Mouse (Mus musculus): Measurements from ENCODE around the gene Senp1.
A peak's percentile ranks its signal among the peaks of the same experiment; 100 is the strongest.

The Senp1 gene

DNA sequence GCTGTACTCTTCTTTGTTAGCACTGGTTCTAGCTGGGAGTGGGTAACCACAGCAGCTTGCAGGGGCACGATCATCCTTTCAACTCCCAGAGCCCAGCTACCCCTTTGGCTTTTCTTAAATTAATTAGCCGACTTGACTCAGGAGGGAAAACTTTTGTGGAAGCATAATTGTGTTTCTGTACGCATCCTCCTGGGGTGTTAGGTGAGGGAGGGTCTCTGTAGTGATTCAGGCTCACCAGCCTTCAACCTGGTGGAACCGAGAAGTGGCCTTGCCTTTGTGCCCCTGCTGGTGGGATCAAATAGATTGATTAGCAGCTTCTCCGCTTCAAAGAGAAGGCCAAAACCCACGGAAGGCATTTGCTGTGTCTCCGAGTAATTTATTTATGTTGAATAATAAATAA lies 93.6 kb downstream of the Senp1 start:
- no peak for DNase-seq

DNA sequence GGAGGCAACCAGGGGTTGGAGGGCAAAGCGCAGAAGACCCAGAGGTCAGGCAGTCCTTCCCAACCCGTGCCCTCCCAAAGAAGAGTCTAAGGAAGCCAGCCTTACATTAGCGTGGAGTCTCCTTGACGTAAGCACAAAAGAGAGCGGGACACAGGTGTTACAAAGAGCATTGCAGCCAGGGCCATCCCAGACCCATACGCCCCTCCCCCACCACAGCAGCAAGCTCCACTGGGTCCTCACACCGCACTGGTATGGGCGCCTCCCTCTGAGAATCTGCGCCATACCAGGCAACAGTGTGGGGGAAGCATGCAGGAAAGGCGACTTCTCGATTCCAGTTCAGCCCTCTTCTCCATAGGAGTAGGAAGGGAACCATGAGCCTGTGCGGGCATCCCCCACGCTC lies 94.0 kb downstream of the Senp1 start:
- DNase-seq, result no peak

DNA sequence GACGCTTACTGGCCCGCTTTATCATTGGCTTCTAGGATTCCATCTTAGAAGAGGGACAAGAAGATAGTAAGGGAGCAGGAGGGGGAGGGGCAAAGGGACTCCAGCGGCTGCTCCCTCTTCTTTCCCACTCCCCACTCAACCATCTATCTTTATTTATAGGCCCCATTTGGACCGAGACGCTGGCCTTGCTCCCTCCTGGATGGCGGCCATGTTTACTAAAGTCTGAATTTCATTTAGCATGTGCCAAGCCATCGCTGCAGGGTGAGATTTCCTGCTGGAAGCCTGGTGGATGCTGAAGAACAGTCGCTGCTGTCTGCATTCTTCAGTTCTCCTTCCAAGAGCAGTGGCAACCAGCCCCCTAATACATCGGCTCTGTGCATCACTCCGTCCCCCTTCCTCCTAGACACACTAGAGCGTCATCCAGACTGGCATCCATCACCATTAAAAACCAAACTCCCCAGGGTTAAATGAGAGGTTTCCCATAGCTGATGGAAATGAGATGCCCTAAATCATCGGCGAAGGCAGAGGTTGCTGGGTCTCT lies 96.8 kb downstream of the Senp1 start:
- peak; percentile 86 for DNase-seq

GRCm38 (mm10) chr15:97992712-97993286 lies 100.7 kb downstream of the Senp1 start:
- peak; percentile 91 for DNase-seq

DNA sequence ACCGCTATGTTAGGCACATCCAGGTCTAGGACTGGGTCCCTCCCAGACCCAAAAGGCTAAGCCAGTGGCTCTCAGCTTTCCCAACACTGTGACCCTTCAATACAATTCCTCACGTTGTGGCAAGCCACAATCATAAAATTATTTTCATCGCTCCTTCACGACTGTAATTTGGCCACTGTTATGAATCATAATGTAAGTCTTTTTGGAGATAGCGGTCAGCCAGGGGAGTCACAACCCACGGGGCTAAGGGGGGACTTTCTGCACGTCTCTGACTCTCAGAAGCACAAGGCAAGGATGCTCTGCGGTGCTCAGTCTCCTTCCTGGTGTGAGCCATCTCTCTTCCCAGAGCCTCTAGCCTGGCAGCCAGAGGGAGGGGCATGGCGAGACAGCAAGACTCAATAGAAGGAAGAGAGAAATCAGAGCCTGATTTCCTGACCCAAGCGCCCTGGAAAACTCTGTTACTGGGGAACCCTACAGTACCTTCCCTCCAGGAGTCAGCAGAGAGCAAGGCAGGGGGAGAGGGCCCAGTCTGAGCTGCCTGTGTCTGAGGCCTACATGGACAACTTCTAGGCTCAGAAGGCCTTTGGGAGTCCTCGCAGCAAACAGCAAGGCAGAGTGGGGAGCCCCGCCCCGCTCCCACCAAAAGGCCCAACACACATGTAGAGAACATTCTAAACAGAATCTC lies 101.4 kb downstream of the Senp1 start:
- DNase-seq, result no peak

- no peak for DNase-seq
These were observed 102.2 kb downstream of the Senp1 start for GRCm38 (mm10) chr15:97991285-97991895.

- no peak for DNase-seq
These were observed 102.8 kb downstream of the Senp1 start for GRCm38 (mm10) chr15:97990721-97991120.

DNA sequence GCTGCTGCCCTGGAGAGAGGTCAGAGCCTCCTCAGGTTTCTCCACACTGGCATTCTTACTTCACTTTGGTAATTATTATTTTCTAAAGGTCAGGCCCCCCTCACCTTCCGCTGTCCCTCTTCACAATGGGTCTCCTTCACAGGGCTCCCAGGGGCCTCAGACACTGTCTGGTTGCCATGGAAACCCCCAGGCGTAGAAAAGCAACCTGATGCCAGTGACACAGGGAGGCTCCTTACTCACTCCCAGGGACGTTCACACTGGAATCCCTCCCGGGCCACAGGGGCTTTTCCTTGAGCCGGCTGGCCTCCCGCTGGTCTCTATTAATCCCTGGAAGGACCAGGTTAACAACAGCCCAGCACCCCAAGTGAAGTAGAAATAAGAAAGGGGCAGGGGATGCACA lies 103.4 kb downstream of the Senp1 start:
- no peak for DNase-seq

DNA sequence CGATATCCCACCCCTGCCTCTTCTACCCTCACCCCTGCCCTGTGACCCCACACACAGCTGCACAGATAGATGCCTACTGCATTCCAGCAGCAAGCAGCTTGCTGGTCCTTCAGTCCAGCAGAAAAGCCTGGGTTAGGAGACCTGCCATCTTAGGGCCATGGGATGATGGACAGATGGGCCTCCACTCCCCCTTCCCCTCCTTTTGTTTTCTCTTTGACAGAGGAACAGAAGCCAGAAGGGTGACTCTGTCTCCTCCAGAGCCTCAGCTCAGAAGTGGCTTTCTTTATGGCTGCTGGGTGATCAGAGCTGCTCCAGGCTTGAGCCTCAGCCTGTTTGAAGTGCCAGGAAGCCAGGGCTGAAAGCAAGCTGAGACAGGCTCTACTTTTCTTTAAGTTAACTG lies 104.0 kb downstream of the Senp1 start:
- no peak for DNase-seq

Data from lung, postnatal 10 days (tissue).